Comparison of ENCODE assay signal across 8 mouse cellular contexts in genomic region chr11:103696851-103697564, GRCm38 (mm10). TPM values are rescaled to one million over a fixed set of nuclear protein-coding genes. Genes with fewer than 3 reads are reported as not detected.
A peak's percentile ranks its signal among the peaks of the same experiment; 100 is the strongest.
DNase-seq lines count a peak whose midpoint lies in the region; ATAC-seq and TF ChIP-seq lines count a peak whose summit lies in the region.

No protein-coding gene starts in this region.

- no peaks in the 10 kb centered on the region for H3K9me3 ChIP-seq in forebrain, postnatal 0 days (ENCODE audit: low read length)

- peaks cover 54% of the 10 kb centered on the region for H3K79me2 ChIP-seq in macrophage (ENCODE audit: inconsistent target)

- peak overlapping the region; percentile 60 for H3K4me2 ChIP-seq in forebrain, postnatal 0 days (ENCODE audit: low read depth)

- H3K27me3 ChIP-seq in forebrain, postnatal 0 days (ENCODE audit: insufficient read depth, low read length), result no peaks in the 10 kb centered on the region

- H3K4me3 ChIP-seq in layer of hippocampus, adult 2 months, result peak overlapping the region; percentile 100
- peak overlapping the region; percentile 74 for H3K4me3 ChIP-seq in forebrain, postnatal 0 days (ENCODE audit: low read depth, low read length)
- H3K4me3 ChIP-seq in macrophage (ENCODE audit: inconsistent target), result peak overlapping the region; percentile 89

- peaks cover 6% of the 10 kb centered on the region; the same call in 1 of the 2 replicates for H3K4me1 ChIP-seq in forebrain, postnatal 0 days (ENCODE audit: insufficient read depth)

- WGBS in forebrain, postnatal 0 days, result under 1% methylated on average over 18 of the region's 18 CpGs
- under 1% methylated on average over 18 of the region's 18 CpGs for WGBS in macrophage (ENCODE audit: missing documents)

- no peak for DNase-seq in layer of hippocampus, adult 2 months (ENCODE audit: low spot score in 2 of 2)
- no peak for DNase-seq in layer of hippocampus, adult 9-10 months (ENCODE audit: low spot score)
- DNase-seq in R1 (ENCODE audit: low read depth, low spot score), result peak; percentile 74
- DNase-seq in forebrain, postnatal 0 days, result no peak
- no peak for DNase-seq in ovary, postnatal 10 days (ENCODE audit: low spot score)
- DNase-seq in gastrocnemius, postnatal 14 days, result no peak
- no peak for DNase-seq in thymus, postnatal 36 days

- no peak for TF ChIP-seq CTCF in layer of hippocampus, adult 2 months (conservative IDR thresholded peaks at IDR 0.05)
- peak; percentile 38 for TF ChIP-seq CTCF in forebrain, postnatal 0 days (IDR thresholded peaks at IDR 0.05; ENCODE audit: low read depth)

- intact Hi-C loops in gastrocnemius, postnatal 14 days (cut with DNase I; ENCODE audit: low total_unique reads), result no loop called here

- H3K9ac ChIP-seq in forebrain, postnatal 0 days, result peak overlapping the region; percentile 92

- peak; percentile 56 for ATAC-seq in forebrain, postnatal 0 days

- H3K27ac ChIP-seq in layer of hippocampus, adult 2 months, result peak overlapping the region; percentile 99
- peak overlapping the region; percentile 98 for H3K27ac ChIP-seq in forebrain, postnatal 0 days (ENCODE audit: low read depth, low read length)
- H3K27ac ChIP-seq in macrophage, result peak overlapping the region; percentile 82

- H3K36me3 ChIP-seq in forebrain, postnatal 0 days (ENCODE audit: insufficient read depth), result no peaks in the 10 kb centered on the region
- H3K36me3 ChIP-seq in macrophage (ENCODE audit: inconsistent target), result no peaks in the 10 kb centered on the region

RNA-seq across cellular contexts. Expression of gene Gosr2, which starts 0.7 kb away (rescaled TPM):
- 10 to 100 TPM; 62.5 to 66.1 TPM for total RNA-seq in layer of hippocampus, adult 2 months (2021)
- total RNA-seq in forebrain, postnatal 0 days (2014; rRNA removed), result 91.6 and 117 TPM in 2 replicates
- polyA plus RNA-seq in forebrain, postnatal 0 days (2015; fragmentation: Nextera tagmentation; extraction: Ambion mirVana), result 102 and 103 TPM in 2 replicates
- total RNA-seq in macrophage (2018; cell fraction: chromatin; rRNA removed), result 100 to 1,000 TPM in 1 of 26 experiments, 10 to 100 TPM in 25; 22.9 to 118 (median 31.8) TPM
- 100 to 1,000 TPM in 3 of 26 experiments, 10 to 100 TPM in 23; 76.2 to 133 (median 83.1) TPM for total RNA-seq in macrophage (2018; cell fraction: cytosol; rRNA removed)
- total RNA-seq in macrophage (2018; cell fraction: nucleus; rRNA removed), result 10 to 100 TPM; 36.6 to 91.3 (median 50.0) TPM
- polyA plus RNA-seq in macrophage (2018), result 56.1 to 79.8 TPM (median 73.7 TPM) in 3 replicates
- total RNA-seq in gastrocnemius, postnatal 14 days (2021), result 10 to 100 TPM; 40.0 to 43.5 TPM

RNA-seq across cellular contexts. Expression of gene Rprml, which starts 47.6 kb away (rescaled TPM):
- 100 to 1,000 TPM; 102 to 117 TPM for total RNA-seq in layer of hippocampus, adult 2 months (2021)
- total RNA-seq in forebrain, postnatal 0 days (2014; rRNA removed), result 44.8 and 56.6 TPM in 2 replicates
- 65.4 and 71.1 TPM in 2 replicates for polyA plus RNA-seq in forebrain, postnatal 0 days (2015; fragmentation: Nextera tagmentation; extraction: Ambion mirVana)
- total RNA-seq in macrophage (2018; cell fraction: chromatin; rRNA removed), result not detected
- total RNA-seq in macrophage (2018; cell fraction: cytosol; rRNA removed), result under 1 TPM in 1 of 26 experiments, not detected in 25; 0.24 TPM
- not detected for total RNA-seq in macrophage (2018; cell fraction: nucleus; rRNA removed)
- polyA plus RNA-seq in macrophage (2018), result not detected in 3 replicates
- total RNA-seq in gastrocnemius, postnatal 14 days (2021), result not detected

RNA-seq across cellular contexts. Expression of gene Wnt9b, which starts 52.6 kb away (rescaled TPM):
- under 1 TPM; 0.34 to 0.36 TPM for total RNA-seq in layer of hippocampus, adult 2 months (2021)
- total RNA-seq in forebrain, postnatal 0 days (2014; rRNA removed), result 0.62 TPM in 2 replicates
- 0.40 and 0.97 TPM in 2 replicates for polyA plus RNA-seq in forebrain, postnatal 0 days (2015; fragmentation: Nextera tagmentation; extraction: Ambion mirVana)
- total RNA-seq in macrophage (2018; cell fraction: chromatin; rRNA removed), result not detected
- not detected for total RNA-seq in macrophage (2018; cell fraction: cytosol; rRNA removed)
- total RNA-seq in macrophage (2018; cell fraction: nucleus; rRNA removed), result not detected
- polyA plus RNA-seq in macrophage (2018), result not detected in 3 replicates
- under 1 TPM in 1 of 2 experiments, not detected in 1; 0.09 TPM for total RNA-seq in gastrocnemius, postnatal 14 days (2021)

RNA-seq across cellular contexts. Expression of gene Lyzl6, which starts 58.3 kb away (rescaled TPM):
- not detected for total RNA-seq in layer of hippocampus, adult 2 months (2021)
- not detected in 2 replicates for total RNA-seq in forebrain, postnatal 0 days (2014; rRNA removed)
- not detected in 2 replicates for polyA plus RNA-seq in forebrain, postnatal 0 days (2015; fragmentation: Nextera tagmentation; extraction: Ambion mirVana)
- total RNA-seq in macrophage (2018; cell fraction: chromatin; rRNA removed), result not detected
- not detected for total RNA-seq in macrophage (2018; cell fraction: cytosol; rRNA removed)
- not detected for total RNA-seq in macrophage (2018; cell fraction: nucleus; rRNA removed)
- polyA plus RNA-seq in macrophage (2018), result not detected in 3 replicates
- not detected for total RNA-seq in gastrocnemius, postnatal 14 days (2021)

Comparison
In these comparisons a context has a peak if more than half of its experiments do, and no peak if none do; other contexts are left out.
1. RNA of gene Rprml, which starts 47.6 kb away (total RNA-seq): 102 to 117 TPM in layer of hippocampus, adult 2 months and 44.8 to 56.6 TPM in forebrain, postnatal 0 days; not detected in gastrocnemius, postnatal 14 days; every median in the first group is over 10 times any median in the second.
2. Peak in every context shown above with its lines, with median percentiles within 50 percentile points of each other: H3K27ac ChIP-seq and H3K4me3 ChIP-seq.